Mouse (Mus musculus): ENCODE data around the gene Tppp3.
A peak's percentile ranks its signal among the peaks of the same experiment; 100 is the strongest.

Gene Tppp3

DNA sequence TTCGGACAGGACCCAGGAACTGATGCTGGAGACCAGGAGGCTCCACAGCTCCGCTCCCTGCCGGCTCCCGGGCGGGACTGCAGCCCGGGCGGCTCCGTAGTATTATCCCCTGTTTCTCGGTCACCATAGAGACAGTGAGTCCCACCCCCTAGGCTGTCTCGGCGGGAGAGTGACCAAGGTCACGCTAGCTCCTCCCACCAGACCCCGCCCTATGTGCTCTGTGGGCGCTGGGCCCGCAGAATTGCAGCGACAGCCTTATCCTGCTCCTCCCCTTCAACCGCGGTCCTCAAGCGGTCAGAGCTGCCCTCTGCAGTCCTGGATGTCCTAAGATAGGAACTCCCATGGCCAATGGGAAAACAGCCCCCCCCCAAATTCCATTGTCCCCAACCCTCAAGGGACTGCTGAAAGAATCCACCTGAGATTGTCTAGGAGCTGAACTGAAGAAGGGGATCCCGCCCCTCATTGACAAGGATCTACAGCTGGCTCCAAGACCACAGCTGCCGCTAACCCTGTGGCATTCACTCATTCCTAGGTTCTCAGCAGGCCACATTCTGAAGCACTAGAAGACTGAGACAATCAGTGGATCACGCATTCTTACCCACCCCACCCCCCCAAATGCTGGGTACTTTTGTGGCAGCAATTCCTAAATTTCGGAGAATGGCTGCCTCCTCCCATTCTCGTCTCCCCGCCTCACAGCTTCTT lies at the start of gene Tppp3:
TSS of gene Tppp3 (minus strand) at position 213 of the 702 bp plus-strand sequence.
- peak; percentile 53 for ATAC-seq (ENCODE audit: insufficient number of reproducible peaks, low FRiP score, low TSS enrichment)

DNA sequence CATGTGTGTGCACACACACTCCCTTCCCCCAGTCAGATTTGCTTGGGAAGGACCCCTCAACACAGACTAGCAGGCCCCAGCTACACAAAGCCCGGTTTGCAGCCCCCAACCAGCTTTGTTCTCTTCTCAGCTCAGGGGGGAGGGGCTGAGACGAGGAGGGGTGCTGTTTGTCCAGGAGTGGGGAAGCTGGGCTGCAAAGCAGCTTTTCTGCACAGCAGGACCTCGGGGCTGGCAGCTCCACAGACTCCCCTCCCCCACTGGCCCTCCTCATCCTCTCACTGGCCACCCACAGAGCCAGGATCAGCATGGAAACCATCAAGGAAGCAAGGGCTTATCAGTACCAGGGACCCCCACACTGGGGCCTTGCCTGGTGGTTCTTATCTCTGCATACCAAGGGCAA lies 49.7 kb upstream of the Tppp3 start:
- ATAC-seq (ENCODE audit: insufficient number of reproducible peaks, low FRiP score, low TSS enrichment): no peak

DNA sequence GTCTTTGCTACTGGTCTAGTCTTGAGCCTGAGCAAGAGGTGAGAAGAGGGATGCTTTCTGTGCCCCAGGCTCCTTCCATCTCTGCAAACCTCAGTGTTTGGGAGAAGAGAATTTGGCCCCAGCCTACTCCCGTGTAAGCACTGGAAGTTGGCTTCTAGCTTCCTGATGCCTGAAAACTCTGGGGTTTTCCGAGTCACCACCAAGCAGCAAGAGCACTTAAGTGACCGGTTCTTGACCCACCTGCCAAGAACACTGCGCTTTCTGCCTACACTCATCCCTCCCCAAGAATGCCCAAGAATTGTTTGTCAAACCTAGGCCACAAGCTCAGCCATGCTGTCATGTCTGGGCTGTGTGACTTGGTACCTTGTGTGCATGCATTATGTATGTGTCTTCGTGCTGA lies 49.2 kb upstream of the Tppp3 start:
- no peak for ATAC-seq (ENCODE audit: insufficient number of reproducible peaks, low FRiP score, low TSS enrichment)

DNA sequence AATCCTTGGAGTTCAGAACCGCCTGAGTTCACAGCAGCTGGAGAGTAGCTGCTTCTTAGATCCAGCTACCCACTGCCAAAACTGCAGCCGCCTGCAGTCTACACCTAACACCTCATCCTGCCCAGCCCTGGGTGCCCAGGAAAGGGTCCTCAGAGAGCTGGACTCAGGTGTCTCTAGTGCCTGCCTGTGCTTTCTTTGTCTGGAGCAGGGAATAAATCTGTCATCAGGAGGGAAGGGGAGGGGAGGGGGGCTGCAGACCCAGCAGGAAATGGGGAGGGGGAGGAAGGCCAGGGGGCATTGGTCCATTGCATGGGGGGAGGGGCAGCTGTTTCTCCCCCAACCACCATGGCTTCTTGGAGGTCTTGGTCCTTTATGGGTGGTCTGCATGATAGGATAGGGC lies 48.3 kb upstream of the Tppp3 start:
- no peak for ATAC-seq (ENCODE audit: insufficient number of reproducible peaks, low FRiP score, low TSS enrichment)

DNA sequence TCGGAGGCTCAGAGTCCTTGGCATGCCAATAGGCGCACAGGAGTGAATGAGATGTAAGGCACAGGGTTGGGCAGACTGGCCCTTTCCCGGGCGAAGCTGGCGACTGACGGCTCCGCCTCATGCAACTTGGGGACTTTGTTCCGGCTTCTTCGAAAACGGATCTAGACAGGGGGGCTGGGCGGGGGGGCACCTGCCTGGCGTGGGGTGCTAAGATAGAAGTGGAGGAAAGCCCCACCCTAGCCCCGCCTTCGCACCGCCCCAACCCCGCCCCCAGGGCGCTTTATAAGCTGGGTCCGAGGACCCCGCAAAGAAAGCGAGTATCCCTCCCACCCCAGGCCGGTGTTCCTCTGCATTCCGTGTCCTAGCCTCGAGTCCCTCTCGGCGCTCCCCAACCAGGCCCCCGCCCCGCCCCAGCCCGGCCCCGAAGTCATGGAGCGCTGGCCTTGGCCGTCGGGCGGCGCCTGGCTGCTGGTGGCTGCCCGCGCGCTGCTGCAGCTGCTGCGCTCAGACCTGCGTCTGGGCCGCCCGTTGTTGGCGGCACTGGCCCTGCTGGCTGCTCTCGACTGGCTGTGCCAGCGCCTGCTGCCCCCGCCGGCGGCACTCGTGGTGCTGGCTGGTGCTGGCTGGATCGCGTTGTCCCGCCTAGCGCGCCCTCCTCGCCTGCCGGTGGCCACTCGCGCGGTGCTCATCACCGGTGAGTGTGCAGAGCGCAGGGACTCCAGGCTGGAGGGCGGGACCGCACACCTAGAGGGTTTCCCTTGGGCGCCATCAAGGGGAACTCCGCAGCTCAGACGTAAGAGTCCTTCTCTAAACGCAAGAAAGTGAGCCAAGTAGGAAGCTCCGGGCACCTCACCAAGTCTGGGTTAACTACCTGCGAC lies 47.3 kb upstream of the Tppp3 start, which contains the start of gene Hsd11b2:
TSS of gene Hsd11b2 (plus strand) at position 320 of the 878 bp plus-strand sequence.
- ATAC-seq (ENCODE audit: insufficient number of reproducible peaks, low FRiP score, low TSS enrichment): no peak

DNA sequence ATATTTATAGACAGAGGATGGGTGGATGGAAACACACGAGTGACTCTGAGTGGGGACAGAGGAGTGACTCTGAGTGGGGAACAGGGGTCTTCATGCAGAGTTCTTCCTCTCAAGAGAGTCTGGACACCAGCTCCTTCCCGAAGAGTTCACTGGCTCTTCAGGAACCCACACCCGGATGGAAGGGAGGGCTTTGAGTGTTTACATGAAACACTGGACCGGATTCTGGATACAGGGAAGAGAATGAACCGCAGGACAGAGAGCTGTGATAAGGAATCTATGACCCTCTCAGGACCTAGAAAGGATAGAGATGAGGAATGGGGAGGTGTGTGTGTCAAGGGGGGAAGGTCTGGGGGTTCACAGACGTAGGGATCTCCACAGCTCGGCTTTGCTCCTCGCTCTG lies 46.0 kb upstream of the Tppp3 start:
- ATAC-seq (ENCODE audit: insufficient number of reproducible peaks, low FRiP score, low TSS enrichment): no peak

DNA sequence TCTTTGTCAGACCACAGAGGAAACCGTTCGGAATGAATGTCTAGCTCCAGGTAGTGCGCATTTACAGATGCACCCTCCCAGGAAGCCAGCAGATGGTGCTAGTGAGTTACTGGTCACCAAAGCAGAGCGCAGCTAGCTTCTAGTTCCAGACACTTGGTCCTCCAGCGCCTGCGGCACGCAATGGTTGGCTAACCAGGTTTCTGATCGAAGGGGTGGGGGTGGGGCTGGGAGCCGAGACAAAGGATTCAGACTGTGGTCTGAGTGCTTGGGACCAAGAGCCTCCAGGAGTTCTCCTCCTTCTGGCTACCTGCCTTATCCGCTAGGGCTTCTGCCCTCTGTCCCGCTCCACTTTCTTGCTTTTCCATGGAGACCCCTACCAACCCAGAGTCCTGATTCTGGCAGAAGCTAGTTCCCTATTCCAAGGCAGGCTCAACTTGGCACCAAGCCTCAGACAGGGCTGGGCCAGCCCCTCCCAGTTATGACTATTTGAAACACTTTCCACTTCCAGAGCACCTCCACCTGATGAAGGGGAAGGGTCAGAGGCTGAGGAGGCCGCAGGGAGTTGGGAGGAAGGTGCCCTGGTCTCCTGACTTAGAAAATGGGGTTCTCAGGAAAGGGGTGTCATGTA lies 44.8 kb upstream of the Tppp3 start:
- ATAC-seq (ENCODE audit: insufficient number of reproducible peaks, low FRiP score, low TSS enrichment): peak; percentile 73

DNA sequence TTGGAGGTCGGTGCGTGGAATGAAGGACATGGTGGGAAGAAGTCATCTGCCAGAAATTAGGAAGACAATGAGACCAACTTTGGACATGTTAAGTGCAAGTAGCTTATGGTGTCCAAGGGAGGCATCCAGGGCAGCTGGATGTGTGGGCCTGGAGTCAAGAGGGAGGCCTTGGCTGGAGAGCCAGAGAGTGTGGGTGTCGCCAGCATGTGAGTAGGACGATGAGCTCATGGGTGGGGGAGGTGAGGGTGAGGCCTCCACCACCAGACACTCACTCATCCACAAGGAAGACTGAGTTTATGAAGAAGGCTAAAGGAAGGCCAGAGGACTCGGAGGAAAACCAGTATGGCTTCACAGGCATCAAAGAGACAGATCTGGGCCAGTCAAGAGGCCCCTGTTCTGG lies 43.3 kb upstream of the Tppp3 start:
- ATAC-seq (ENCODE audit: insufficient number of reproducible peaks, low FRiP score, low TSS enrichment): no peak

DNA sequence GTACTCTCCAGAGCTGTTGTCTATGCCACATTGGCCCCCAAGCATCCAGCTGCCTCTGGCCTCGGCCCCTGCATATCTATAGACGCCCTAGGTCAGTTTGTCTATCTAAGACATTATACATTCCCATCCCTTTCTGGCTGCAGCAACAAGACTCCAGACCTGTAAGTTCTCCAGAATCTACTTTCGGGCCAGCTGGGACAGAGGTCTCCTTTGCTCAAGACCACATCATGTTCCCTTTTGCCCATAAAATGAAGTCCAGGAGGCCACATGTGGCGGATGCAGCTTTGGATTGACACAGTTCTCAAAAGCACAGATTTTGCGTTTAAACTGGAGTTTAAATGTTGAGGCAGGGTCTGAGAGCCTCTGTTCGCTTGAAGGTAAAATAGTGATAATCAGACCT lies 42.9 kb upstream of the Tppp3 start:
- no peak for ATAC-seq (ENCODE audit: insufficient number of reproducible peaks, low FRiP score, low TSS enrichment)

DNA sequence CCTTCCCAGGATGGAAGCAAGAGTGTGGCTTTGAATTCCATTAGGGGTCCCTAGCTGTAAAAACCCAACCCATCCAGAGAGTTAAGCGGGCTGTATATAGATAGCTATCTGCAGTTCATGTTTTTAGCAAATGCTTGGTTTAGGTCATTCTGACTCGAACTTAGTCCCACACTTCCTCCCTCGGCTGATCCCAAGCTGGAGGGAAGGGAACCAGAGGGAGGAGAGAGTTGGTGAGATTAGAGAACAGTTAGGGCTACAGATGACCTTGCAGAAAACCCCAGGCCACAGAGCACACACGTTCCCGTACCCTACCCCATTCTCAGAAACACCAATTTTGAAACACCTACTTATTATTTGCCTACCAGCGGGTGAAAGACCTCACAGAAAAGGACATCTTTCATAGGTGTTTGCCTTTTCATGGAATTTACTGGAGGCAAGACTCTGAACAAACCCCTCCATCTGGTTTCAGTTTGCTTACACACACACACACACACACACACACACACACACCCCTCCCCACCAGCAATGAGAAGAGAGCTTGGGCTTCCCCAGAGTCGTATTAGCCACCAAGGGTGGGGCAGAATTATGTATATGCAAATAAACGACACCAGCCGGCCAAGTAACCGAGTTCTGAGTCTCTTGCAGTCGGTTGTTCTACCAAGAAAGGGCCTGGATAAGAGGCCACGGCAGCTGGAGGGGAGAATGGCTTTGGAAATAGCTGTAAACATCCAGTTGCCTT lies 38.8 kb upstream of the Tppp3 start:
- ATAC-seq (ENCODE audit: insufficient number of reproducible peaks, low FRiP score, low TSS enrichment): no peak

DNA sequence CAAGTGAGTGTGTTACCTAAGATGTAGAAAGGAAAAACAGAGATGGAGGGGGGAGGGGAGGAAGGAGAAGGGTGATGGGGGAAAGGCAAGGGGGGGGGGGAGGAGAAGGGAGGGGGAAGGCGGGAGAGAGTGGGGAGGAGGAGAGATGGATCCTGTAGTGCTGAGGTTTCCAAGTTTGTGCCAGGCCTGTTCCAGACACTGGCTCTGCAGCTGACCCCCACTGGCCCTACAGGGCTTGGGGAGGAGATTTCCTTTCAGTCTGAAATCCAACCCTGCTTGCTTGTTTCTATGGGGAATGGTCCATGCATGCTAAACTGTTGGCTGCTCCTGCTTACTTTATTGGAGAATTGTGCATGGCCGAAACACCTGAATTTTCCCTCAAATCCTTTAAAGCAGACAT lies 37.4 kb upstream of the Tppp3 start:
- no peak for ATAC-seq (ENCODE audit: insufficient number of reproducible peaks, low FRiP score, low TSS enrichment)

DNA sequence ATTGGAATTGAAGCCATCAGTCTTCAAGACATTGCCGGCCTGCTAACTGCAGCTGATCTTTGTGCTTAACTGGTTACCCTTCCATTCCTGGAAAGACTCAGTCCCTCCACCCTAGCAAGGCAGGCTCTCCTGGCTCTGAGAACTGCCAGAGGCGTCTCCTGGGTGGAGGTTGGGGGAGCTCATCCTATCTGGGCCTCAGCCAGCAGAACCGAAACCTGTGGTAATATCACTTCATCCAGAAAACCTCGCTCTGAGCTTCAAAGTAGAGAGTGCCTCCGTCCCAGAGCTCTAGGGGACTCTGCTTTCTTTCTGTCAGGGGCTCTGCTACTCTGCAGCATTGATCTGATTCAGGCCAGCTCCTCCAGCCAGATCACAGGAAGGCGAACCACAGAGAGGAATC lies 35.7 kb upstream of the Tppp3 start:
- ATAC-seq (ENCODE audit: insufficient number of reproducible peaks, low FRiP score, low TSS enrichment): no peak

DNA sequence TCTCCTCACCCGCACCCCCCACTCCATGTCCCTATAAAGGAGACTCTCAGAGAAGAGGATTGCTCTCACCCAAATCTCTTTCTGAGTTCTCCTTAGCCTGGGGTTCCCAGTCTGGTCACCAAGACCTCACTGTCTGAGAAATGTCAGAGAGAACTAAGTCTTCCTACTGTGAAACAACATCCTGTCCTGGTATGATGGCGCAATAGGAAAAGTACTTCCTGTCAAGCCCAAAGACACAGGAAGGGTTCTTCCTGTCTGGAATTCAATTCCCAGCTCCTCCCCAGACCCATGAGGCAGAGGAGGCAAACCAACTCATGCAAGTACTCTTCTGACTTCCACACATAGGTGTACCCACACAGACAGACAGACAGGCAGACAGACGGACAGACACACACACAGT lies 33.3 kb upstream of the Tppp3 start:
- ATAC-seq (ENCODE audit: insufficient number of reproducible peaks, low FRiP score, low TSS enrichment): no peak

DNA sequence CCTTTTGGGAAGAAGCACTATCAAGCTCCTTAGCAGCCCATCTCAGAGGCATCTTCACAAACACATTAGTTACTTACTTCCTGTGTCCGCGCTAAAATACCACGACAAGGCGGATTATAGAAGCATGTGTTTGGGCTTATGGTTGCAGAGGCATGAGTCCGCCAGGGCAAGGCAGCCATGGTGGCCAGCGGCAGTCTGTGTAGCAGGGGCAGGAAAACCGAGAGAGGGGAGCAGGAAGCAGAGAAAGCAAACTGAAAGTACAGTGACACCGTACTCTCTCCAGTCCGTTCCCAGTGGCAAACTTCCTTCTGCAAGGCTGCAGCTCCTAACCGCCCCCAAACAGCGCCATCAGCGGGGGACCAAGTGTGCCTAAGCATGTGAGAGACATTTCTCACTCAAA lies 28.5 kb upstream of the Tppp3 start:
- no peak for ATAC-seq (ENCODE audit: insufficient number of reproducible peaks, low FRiP score, low TSS enrichment)

DNA sequence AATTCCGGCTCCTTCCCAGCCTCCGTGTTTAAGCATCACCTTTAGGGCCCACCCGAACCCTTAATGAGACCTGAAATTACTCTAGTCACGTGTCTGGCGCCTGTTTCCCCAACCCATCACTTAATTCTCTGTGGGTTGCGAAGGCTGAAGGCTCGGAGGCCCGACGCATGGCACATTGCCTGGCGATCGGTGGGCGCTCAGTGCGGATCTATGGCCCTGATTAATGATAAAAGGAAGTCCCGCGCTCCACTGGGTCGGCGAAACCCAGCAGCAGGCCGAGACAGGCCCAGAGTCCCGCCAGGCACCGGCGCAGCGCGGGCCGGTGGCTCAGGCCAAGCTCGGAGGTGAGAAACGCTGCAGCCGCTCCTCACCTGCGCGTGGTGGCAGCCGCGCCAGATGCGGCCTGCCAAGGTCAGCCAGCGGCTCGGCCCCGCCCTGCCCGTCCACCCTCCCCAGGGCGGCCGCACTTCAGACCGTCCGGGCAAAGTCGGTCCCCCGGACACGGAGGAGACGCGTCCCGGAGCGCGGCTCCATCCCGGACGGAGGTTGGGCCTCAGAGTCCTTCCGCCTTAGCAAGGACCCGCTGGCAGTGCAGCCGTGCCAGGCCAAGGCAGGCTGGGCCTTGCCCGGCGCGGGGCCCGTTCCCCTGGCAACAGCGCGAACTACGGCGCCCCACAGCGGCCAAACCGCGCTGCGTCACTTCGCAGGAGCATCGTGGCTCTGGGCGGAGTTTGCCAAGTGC lies 25.3 kb upstream of the Tppp3 start, which contains the start of gene Zdhhc1:
TSS of gene Zdhhc1 (minus strand) at position 464 of the 742 bp plus-strand sequence.
- ATAC-seq (ENCODE audit: insufficient number of reproducible peaks, low FRiP score, low TSS enrichment): peak; percentile 88

DNA sequence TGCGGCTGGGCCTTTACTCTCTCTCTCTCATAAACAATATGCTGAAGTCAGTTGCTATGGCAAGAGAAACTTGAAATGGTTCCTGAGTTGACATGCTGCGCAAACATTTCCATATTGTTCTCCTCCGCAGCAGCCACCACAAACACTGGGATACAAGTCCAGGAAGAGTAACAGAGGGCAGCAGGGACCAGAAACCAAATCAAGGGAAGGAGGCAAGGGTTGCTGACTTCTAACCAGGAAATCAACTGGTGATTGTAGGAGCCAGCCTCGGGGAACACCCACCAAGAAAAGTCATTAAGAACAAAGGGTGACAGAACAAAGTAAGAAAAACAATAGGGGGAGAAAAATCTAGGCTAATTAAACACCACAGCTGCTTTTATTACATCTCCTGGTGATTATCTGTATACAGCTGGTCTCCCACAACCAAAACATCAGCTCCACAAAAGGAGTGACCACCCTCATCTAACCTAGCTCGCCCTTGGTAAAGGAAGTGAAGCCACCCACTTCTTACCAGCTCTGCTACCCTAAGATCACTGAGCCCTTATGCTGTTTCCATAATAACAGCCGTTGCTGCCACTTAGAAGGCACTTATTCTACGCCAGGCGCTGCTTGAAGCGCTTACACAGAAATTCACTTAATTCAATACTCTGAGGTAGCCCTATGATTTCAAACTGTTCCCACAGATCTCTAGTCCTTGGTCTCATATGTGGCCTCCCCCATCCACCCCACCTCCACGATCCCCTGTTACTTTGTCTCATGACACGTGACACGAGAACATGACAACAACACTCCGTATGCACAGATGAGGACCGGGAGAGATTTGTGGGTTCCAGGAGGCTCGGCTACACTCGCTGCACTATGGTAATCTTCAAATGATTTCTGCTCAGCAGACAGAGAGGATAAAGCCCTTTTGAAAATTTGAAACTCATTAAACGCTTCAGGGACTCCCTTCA lies 24.3 kb upstream of the Tppp3 start:
- ATAC-seq (ENCODE audit: insufficient number of reproducible peaks, low FRiP score, low TSS enrichment): no peak

DNA sequence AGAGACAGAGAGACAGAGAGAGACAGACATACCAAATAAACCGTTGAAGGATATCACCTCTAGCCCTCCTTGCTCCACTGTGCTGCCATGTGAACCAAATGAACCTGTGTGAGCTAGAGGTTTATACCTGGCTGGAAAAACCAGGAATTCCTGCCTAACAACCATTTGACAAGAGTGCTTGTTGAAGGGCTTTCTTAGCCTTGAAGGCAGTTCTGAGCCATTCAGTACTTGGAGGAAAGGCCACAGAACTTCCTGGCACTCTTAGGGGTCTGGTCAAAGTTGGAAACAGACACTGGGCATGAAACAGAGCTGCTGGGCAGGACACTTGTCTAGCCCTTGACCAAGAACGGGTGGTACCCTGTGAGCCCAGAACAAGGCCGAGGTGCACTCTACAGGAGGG lies 23.2 kb upstream of the Tppp3 start:
- no peak for ATAC-seq (ENCODE audit: insufficient number of reproducible peaks, low FRiP score, low TSS enrichment)

DNA sequence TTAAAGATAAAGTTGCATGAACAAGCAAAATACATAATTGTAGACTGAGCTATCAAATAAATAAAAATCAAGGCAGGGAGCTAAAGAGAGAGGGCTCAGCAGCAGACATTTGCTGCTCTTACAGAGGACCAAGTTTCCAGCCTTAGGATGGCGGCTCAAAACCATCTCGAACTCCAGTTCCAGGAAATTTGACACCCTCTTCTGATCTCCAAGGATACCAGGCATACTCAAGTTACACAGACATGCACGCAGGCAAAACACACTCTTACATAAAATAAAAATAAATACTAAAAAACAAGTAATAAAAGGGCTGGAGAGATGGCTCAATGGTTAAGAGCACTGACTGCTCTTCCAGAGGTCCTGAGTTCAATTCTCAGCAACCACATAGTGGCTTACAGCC lies 22.2 kb upstream of the Tppp3 start:
- ATAC-seq (ENCODE audit: insufficient number of reproducible peaks, low FRiP score, low TSS enrichment): no peak

DNA sequence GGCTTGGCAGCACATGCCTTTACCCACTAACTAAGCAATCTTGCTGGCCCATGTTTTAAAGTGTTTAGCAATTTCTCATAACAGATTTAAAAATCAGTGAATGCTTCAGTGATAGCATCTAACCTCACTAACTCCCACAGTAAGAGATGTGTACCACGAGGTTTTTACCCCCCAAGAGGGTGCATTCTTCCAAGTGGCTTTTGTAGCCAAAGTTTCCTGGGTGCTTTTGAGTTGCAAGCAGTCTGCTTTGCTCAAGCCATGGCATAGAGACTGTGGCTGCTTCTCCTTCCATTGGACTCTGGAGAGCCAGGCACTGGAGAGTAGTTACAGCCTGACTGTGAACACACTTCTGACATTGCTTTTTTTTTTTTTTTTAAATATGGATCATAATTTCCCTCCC lies 18.0 kb upstream of the Tppp3 start:
- no peak for ATAC-seq (ENCODE audit: insufficient number of reproducible peaks, low FRiP score, low TSS enrichment)

All from cerebellum, adult (tissue).